Mouse (Mus musculus): ENCODE measurements around the gene Glrx5. TPM values are rescaled to one million over a fixed set of nuclear protein-coding genes. Genes with fewer than 3 reads are reported as not detected.

Glrx5 gene
- 10 to 100 TPM; 93.2 to 97.0 TPM for total RNA-seq (2021)

DNA sequence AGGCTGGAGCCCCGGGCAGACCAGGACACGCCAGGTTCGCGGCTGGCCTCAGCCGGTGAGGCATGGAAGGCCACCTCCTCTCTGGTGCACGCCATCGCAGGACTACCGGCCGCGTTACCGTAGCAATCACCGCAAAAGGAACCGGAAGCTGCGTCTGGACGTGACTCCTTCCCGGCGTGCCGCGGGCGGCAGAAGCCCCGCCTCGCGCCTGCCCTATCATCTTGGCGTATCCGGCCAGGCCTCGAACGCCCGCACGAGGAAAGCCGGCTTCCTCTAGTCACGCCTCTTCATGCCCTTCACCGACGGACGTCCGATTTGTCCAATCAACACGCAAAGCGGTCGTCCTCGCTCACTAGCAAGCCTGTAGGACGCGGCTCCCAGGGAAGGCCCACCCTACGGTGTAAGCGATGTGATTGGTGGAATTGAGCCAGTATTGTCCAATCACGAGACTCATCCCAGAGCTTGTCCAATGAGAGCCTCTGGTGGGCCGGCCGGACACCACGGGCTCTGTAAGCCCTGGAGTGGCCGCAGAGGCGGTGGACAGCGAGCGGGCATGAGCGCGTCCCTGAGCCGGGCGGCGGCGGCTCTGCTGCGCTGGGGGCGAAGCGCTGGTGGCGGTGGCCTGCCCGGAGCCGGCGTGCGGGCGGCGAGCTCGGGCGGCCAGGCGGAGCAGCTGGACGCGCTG lies at the start of gene Glrx5:
Glrx5 (plus strand) TSS at position 542 of the 685 bp plus-strand sequence.
- intact Hi-C loops (cut with DNase I) = loop anchor here (10.0 kb wide), 1 partner anchor 187 kb away; no protein-coding TSS in a partner anchor
- peak; percentile 96 to 97 for DNase-seq

DNA sequence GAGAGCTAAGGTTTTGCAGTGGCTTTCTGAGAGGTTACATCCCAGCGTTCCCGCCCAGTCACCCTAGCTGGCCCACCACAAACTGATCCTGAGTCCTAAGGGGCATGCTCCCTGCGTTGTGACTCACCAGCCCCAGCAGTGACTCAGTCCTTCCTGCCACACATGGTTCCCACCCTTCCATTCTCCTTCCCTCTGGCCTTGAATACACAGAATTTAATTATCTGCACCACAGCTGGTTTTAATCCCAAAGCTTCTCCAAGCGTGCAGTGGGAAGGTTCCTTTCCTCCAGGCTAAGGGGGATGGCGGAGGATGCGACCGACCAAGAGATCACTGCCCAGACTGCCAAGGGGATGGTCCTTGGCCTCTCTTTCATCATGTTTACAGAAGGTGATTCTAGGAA lies 49.0 kb upstream of the Glrx5 start:
- intact Hi-C loops (cut with DNase I) = no loop called here
- DNase-seq = peak in 1 of 2 experiments; percentile 38

DNA sequence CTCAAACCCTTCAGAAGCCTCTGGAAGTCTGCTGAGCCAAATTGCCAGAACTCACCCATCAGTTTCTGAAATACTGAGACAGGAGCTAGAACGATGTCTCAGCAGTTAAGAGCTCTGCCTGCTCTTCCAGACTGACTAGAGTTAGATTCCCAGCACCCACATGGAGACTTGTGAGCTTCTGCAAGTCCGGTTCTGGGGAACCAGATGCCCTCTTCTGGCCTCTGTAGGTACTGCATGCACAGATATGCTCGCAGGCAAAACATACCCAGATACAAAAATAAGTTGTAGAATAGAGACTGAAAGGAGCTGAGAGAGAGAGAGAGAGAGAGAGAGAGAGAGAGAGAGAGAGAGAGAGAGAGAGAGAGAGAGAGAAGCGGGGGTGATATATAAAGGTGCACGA lies 47.4 kb upstream of the Glrx5 start:
- intact Hi-C loops (cut with DNase I) = loop anchor here (5.0 kb wide), 1 partner anchor 33 kb away; no protein-coding TSS in a partner anchor
- no peak for DNase-seq

DNA sequence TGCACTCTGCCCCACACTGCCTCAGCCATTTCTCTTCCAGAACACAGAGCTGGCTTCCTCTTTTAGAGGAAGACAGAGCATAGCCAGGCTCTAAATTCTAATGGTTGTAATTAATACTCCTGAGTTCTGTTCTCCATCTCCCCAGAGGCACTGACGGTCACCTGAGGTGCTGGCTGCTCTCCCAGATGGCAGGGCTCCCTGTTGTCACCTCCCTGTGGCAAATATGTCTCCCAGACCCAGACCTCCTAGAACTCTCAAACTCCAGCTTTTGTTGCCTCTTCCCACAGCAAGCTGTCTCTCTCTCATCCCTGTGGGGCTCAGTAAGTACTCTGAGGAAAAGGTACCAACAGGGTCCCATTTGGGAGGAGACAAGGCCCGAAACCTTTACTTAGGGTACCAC lies 46.5 kb upstream of the Glrx5 start:
- no peak for DNase-seq

DNA sequence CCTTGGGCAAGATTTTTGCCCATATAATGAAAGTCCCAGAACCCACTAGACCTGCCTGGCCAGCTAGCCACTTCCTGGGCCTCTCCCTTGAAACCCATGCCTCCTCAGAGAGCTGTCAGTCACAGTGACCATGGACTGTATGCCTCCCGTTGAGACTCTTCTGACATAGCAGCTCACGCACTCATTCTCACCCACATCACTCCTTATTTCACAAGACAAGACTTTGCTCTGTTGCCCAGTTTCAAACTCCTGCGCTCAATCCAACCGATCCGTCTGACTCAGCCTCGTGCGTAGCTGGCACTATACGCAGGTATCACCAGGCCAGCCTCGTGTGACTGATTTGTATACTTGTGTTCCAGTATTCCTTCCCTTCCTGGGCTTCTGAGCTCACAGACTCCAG lies 45.7 kb upstream of the Glrx5 start:
- intact Hi-C loops (cut with DNase I) = loop anchor here (5.0 kb wide), 1 partner anchor 34 kb away; no protein-coding TSS in a partner anchor
- no peak for DNase-seq

More for the DNA sequence above, 46.5 kb upstream of the Glrx5 start:
- intact Hi-C loops (cut with DNase I) = loop anchor here (5.0 kb wide), 1 partner anchor 34 kb away; no protein-coding TSS in a partner anchor

DNA sequence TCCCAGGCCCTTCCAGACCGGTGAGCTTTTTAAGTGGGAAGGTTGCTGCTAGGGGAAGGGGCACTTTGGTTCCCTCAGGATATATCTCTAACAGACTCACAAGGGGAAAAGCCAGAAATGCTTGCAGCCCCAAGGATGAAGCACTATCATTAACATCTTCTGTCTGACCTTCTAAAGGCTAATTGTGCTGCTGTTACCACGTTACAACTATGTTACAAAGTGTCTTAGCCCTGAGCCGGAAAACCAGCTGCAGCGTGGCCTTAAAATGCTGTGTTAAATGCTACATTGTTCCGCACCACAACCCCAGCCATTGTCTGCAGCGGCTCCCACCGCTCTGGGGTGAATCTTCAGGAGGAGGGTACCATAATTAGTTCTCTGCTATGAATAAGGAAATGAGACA lies 44.6 kb upstream of the Glrx5 start:
- intact Hi-C loops (cut with DNase I) = loop anchor here (5.0 kb wide), 1 partner anchor 36 kb away; no protein-coding TSS in a partner anchor

DNA sequence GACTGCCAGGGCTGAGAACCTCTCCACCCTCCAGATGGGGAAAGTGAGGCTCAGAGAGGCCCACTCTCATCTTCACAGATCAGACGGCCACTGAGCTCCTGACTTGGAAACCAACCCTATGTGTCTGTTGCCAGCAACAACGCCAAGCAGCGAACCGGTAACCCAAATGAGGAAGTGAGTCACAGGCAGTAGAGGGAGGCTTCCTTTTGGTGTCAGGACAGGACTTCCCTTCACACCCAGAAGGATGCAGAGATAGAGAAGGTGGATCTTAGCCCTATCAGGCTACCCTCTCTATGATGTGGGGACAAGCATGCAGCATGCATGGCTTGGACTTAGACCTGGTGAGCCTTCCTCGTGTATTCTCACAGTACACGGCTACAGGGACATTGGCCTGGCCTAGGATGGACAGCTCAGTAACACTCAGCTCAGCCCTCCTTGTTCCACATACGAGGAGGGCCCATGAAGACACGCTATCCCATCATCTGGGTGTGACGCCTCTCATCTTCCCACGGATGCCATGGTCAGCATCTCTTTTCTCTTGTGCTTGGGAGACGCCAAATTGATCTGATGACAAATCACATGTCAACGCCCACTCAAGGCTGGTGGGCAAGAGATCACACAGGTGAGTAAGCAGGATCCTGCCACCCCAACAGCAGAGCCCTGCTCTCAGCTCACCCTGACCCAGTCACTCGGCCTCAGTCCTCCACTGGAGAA lies 41.6 kb upstream of the Glrx5 start:
- intact Hi-C loops (cut with DNase I) = no loop called here
- DNase-seq = peak; percentile 37 to 39

More for the DNA sequence above, 44.6 kb upstream of the Glrx5 start:
- DNase-seq = no peak

DNA sequence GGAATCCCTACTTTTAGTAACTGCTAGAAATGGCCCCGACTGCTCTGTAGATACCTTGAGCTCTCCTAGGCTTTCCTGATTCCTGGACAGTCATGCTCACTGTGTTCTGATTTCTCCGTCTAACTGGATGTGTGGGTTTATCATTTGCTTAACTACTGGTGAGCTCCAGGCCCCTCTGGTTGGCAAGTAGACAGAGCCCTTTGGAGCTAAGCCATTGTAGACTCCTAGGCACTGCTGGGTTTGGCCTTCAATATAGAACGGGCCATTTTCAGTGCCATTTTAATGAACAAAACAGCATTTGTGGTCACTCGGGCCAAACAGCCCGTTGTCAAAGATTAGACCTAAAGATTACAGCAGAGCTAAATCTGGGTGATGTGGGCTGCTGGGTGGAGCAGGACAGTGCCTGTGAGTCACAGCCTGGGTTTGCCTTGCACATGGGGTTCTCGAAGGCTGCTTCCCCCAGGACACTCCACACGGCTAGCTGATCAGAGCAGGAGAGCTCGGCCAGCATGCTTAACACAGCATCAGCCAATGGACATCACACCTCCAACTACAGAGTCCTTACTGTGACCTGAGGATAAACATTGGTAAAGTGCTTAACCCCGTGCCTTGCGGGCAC lies 40.3 kb upstream of the Glrx5 start:
- intact Hi-C loops (cut with DNase I) = no loop called here
- peak; percentile 26 to 40 for DNase-seq

DNA sequence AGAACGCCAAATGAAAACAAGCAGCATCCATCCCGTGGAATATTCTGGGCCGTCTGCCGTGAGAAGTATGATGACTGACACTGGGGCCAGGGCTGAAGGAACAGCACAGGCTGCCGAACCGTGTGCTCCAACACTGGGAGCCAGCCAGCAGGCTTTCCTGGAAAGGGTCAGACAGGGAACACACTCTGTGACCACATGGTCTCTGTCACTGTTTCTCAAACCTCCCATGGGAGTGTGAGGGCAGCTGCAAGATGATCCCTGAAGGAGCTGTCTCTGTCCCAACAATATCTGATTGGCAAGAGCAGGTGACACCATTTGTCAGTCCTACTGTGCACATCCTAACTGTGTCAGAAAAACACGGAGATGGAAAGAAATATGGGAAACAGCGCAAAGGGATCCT lies 39.6 kb upstream of the Glrx5 start:
- DNase-seq = peak; percentile 64 to 65
- intact Hi-C loops (cut with DNase I) = no loop called here

DNA sequence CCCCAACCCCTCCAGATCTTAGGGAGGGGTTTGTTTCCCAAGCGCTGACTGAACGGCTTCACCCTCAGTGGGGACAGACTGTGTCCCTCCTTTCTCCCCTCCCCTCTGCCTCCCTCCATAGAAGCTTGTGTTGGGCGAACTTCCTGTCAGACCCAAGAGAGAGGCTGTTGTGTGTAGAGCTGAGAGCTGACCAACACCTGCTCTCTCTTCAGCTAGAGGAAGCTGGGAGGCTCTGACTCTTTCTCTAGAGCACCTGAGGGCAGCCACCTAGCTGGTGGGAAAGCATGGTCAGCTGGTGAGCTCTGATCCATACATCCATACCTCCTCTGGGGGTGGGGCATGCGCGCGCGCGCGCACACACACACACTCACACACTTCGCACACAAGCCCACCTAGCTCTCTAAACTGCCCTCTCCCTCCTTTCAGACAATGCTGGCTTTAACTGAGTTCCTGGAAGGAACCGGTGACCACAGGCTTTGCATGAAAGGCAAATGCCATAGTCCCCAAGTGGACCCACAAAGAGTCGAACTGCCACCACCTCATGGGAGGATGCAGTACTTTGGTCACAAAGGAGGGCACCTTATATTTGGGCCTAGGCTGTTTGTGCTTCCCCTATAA lies 37.1 kb upstream of the Glrx5 start:
- DNase-seq = no peak
- intact Hi-C loops (cut with DNase I) = no loop called here

DNA sequence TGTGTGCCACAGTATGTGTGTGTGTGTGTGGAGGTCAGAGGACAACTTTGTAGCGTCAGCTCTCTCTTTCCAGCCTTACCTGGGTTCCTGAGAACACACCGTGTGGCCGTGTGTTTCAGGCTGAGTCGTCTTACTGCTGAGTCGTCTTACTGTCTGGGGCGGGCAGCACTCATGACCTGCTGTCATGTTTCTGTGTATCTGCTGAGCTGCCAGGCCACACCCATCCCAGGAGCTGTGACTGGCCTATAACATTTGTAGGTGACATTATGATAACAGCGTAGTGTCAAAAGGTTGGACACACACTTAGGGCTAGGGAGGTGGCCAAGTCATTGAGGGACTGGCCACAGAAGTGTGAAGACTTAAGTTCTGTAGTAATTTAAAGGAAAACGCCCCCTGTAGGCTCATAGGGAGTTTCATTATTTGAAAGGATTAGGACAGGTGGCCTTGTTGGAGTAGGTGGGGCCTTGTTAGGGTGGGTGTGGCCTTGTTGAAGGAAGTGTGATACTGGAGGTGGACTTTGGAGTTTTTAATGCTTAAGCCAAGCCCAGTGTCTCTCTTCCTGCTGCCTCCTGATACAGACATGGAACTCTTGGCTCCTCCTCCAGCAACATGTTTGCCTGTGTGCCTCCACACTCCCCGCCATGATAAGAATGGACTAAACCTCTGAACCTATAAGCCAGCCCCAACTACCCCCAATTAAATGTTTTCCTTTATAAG lies 36.3 kb upstream of the Glrx5 start:
- intact Hi-C loops (cut with DNase I) = no loop called here
- DNase-seq = no peak

DNA sequence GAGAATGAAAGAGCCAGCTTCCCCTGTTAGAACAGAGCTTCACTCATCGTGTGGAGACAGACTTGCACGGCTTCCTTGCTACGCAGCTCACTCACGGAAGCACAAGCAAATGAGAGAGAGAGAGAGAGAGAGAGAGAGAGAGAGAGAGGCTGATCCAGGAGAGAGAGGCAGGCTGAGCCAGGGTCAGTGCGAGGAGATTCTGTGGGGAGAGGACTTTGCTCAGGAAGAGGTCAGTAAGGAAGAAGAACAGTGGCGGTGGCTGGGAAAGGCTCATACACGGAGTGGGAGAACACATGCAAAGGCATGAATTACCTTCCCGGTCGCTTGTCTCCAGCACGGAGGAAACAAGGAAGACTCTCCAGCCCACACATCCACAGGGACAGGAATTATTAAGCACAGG lies 35.3 kb upstream of the Glrx5 start:
- no peak for DNase-seq
- intact Hi-C loops (cut with DNase I) = no loop called here

DNA sequence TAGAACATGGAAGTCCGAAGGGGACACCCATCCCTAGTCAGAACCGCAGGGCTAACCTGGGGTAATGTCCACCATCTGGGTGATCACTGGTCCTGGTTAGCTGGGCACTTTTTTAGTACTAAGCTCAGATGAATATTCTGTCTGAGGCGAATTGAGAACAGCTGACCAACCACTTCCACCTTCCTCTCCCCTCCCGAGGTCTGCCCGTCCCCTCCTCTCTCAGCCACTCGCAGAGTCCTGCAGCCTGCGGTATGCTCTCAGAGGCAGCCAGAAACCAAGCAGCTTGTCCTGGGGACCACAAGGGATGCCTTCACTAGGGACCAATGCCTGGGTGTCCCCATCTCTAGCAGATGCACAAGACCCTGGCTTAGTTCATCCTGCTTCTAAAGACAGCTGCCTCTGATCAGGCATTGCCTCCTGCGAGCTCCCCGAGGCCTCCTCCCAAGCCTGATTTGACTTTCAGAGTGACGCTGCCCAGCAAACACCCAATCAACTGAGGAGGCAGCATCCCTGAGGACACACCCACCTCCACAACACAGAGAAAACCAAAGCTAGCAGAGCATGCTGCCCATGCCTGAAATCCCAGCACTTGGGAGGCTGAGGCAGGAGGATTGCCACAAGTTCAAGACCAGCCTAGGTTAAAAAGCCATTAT lies 34.7 kb upstream of the Glrx5 start:
- DNase-seq = no peak
- intact Hi-C loops (cut with DNase I) = no loop called here

DNA sequence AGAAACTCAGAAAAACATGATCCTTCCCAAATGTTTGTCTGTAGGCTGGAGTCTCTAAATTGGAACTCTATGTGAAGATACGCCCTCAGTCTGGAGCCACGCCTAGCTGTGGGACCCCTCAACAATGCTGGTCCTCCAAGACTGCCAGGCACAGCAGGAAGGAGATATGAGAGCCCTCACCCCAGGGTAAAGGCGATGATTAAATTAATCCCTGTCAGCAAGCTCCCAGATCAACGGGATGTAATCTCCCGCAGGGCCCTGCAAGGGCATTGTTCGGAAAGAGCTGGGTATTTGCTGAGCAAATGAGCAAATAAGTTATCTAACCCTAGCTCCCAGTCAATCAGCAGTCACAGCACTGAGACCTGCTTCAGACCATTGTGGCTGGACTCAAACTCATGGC lies 33.9 kb upstream of the Glrx5 start:
- intact Hi-C loops (cut with DNase I) = no loop called here
- no peak for DNase-seq

DNA sequence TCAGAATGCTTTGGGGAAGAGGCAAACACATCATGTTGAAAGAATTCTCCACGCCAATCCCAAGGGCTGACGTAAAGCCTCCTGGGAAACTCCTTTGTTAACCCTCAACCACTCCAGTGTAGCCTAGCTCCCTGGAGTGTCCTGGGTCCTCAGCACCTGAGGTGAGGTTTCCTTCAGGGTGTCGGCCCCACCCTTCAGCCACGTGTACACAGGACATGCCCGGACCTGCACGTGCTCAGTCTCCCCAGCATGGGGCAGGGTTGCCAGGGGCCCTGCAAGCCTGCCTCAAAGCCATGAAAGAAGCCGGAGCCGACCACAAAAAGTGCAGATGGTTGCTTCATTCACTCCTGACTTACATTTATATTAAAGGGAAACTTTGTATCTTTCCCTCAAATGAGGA lies 33.3 kb upstream of the Glrx5 start:
- DNase-seq = no peak
- intact Hi-C loops (cut with DNase I) = no loop called here

DNA sequence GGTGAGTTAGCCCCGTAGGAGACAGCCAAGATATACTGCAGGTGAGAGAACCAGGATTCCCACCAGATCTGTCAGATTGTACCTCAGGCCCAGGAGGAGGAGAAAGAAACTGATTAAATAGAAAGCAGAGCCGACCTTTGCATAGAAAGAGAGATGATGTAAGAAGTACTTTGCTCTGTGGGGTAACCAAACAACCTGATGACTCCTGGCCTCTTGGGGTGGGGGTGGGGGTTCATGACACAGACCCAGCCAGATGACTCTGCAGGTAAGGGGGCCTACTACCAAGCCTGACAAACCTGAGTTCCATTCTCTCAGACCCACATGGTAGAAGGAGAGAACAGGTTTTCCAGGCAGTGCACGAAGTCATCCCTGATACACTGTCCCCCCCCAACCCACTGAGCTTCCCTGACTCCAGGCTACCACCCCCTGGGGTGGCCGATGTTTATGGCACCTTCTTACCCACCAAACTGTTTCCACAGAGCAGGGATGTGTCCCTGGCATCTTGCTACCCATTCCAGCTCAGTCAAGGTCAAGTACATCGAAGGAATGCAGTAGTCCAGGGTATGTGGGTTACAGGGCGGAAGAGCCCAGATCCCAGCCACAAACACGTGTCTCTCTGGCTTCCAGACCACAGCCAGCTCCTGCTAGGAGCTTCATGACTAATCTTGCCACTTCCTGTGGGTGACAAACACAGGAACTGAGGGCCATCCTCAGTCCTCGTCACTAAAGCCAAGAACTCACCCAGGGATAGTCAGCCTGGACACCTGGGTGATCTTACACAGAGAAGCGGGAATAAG lies 31.8 kb upstream of the Glrx5 start:
- no peak for DNase-seq
- intact Hi-C loops (cut with DNase I) = no loop called here

DNA sequence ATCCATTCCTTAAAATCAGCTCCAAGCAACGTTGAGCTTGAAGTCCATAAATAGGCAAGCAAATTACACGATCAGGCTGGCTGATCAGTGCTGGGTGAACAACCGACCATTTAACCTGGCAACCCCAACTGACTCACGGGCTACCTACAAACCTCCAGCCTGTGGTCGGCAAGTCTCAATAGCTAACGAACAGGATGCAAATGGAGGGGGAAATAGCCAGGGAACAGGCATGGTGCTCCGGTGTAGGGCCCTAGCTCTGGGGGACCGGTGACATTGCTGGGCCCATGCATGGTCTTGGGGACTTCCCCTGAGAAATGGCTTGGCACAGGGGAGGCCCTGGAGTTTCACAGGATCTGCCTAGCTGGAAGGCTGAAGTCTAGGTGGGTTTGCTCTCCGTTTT lies 31.2 kb upstream of the Glrx5 start:
- intact Hi-C loops (cut with DNase I) = no loop called here
- no peak for DNase-seq

DNA sequence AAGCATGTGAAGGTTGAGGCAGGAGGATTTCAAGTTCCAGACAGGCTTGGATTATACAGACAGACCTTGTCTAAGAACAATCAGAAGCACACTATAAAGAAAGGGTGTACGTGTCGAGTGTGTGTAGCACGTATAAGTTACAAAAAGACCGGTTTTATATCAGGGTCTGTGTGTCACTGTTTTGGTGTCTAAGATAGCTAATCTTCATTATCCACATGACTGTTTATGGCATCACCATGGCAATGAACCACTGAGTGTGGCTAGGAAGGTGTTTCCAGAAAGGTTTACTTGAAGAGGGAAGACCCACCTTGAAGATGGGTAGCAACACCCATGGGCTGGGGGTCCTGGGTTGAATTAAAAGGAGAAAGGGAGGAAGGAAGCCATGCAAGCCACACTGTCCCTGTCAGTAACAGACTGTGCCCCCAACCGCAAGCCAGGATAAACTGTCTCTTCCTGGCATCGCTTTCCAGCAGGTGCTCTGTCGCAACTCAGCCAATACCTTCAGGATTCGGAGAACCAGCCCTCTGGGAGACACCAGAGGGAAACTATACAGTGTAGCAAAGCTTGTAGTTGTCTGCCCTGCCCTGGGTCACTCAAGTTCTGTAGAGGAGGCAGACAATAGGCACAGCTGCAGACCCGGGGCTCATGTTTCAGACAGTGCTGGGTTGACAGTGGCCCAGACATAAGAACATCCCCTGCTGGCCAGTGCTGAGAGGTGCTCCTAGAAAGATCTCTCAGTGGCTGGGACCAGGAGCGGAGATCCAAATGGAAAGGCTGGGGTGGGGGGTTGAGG lies 30.0 kb upstream of the Glrx5 start:
- intact Hi-C loops (cut with DNase I) = no loop called here
- DNase-seq = no peak
